Mouse (Mus musculus) midbrain, embryonic 11.5 days (tissue): Measurements from ENCODE around the gene Mex3d. TPM values are rescaled to one million over a fixed set of nuclear protein-coding genes. Genes with fewer than 3 reads are reported as not detected.

Experiments
- ATAC-seq: fragments of 200-750 bp; cut with Nextera tagmentation; 2 replicates; pipeline ENCODE4 v1.8.0; 2017; ENCODE audit warnings: moderate TSS enrichment, moderate library complexity; ENCODE audit not compliant: low FRiP score
- DNase-seq: peaks from one replicate; pipeline ENCODE4 v3.0.0; 2015; ENCODE audit warnings: low spot score; ENCODE audit errors: missing footprints
- H3K27ac ChIP-seq: fragments of 300-500 bp; sonication (generic); 2 replicates; pipeline ENCODE4 v1.5.1; 2014; ENCODE audit warnings: low read depth, low read length
- H3K27me3 ChIP-seq: fragments of 300-500 bp; sonication (generic); 2 replicates; pipeline ENCODE4 v1.6.1; 2014; ENCODE audit warnings: mild to moderate bottlenecking, low read length, moderate library complexity, mixed read lengths; ENCODE audit not compliant: control insufficient read depth, insufficient read depth
- H3K36me3 ChIP-seq: fragments of 300-500 bp; sonication (generic); 2 replicates; pipeline ENCODE4 v1.6.1; 2014; ENCODE audit warnings: mild to moderate bottlenecking, low read length, moderate library complexity, mixed read lengths; ENCODE audit not compliant: control insufficient read depth, insufficient read depth
- H3K4me1 ChIP-seq: fragments of 300-500 bp; sonication (generic); 2 replicates; pipeline ENCODE4 v1.6.1; 2014; ENCODE audit warnings: low read length; ENCODE audit not compliant: control insufficient read depth, insufficient read depth
- H3K4me2 ChIP-seq: fragments of 300-500 bp; sonication (generic); 2 replicates; pipeline ENCODE4 v1.6.1; 2014; ENCODE audit warnings: mild to moderate bottlenecking, moderate library complexity
- H3K4me3 ChIP-seq: fragments of 300-500 bp; sonication (generic); 2 replicates; pipeline ENCODE4 v1.5.1; 2014; ENCODE audit warnings: low read depth, low read length
- H3K9ac ChIP-seq: fragments of 300-500 bp; sonication (generic); 2 replicates; pipeline ENCODE4 v1.6.1; 2014; ENCODE audit warnings: low read length
- H3K9me3 ChIP-seq: fragments of 300-500 bp; sonication (generic); 2 replicates; pipeline ENCODE4 v1.6.1; 2016; ENCODE audit warnings: low read length; ENCODE audit not compliant: control insufficient read depth
- WGBS: fragments of 180-500 bp; shearing (Covaris S2); extraction: QIAGEN DNeasy Blood & Tissue Kit; methylation state at CpG from one replicate; pipeline ENCODE4 v1.1.7; 2014; 5-methylcytosine and 5-hydroxymethylcytosine counted together
- polyA plus RNA-seq: library from polyadenylated mRNA; unstranded; fragments of >200 nt; fragmentation: Nextera tagmentation; extraction: Ambion mirVana; gene quantifications from 2 replicates; pipeline ENCODE4 v1.2.1, GENCODE M21; 2014

Mex3d gene
- polyA plus RNA-seq, 1 experiment from 2014 or later = 11.8 TPM

DNA sequence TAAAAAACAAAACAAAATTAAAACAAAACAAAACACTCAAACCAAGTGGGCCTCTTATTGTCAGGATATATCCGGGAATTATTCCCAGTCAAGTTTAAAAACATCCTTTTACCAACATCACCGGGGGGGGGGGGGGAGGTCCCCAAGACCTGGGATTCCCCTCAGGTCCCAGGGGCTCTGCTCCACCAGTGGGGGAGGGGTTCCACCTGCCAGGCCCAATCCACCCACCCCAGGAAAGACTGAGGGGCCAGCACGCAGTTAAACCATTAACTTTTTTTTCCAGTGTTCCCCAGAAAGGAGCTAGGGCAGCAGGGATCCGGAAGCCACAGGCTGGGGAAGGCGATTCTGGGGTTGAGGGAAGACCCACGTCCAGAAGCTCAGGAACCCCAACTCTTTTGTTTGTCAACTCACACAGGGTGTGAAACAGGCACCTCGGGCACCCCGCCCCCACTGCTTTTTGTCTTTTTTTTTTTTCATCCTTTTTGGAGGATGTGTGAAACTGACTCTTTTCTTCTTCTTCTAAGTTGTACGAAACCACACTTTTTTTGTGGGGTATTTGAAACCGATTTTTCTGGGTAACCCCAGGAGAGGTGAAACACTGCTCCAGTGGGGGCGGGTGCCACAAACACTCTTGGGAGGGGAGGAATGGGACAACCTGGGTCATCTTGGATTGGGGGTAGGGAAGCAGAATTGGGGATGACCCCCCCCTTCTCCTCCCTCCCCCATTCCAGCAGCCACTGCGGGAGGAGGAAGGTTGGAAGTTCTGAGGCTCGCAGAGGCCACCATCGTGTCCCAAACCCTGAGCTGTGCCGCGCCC lies 44.3 kb upstream of the Mex3d start:
- no peak overlapping the region for H3K27ac ChIP-seq
- peaks cover 35% of the 10 kb centered on the region for H3K36me3 ChIP-seq
- DNase-seq = no peak
- H3K4me1 ChIP-seq = peaks cover 20% of the 10 kb centered on the region
- H3K4me2 ChIP-seq = peak overlapping the region; percentile 92
- H3K27me3 ChIP-seq = no peaks in the 10 kb centered on the region
- 22% methylated on average over 16 of the region's 16 CpGs for WGBS
- no peak for ATAC-seq
- H3K9me3 ChIP-seq = no peaks in the 10 kb centered on the region; the same call in 1 of the 2 replicates
- H3K9ac ChIP-seq = peak overlapping the region; percentile 99
- peak overlapping the region; percentile 100 for H3K4me3 ChIP-seq

GRCm38 (mm10) chr10:80430375-80430980 lies 43.0 kb upstream of the Mex3d start:
- peaks cover 48% of the 10 kb centered on the region for H3K36me3 ChIP-seq
- no peaks in the 10 kb centered on the region; the same call in 1 of the 2 replicates for H3K9me3 ChIP-seq
- H3K4me3 ChIP-seq = no peak overlapping the region
- H3K9ac ChIP-seq = no peak overlapping the region
- 78% methylated on average over 7 of the region's 8 CpGs for WGBS
- ATAC-seq (no peak), DNase-seq (no peak)
- H3K4me2 ChIP-seq = no peak overlapping the region
- H3K4me1 ChIP-seq = peaks cover 20% of the 10 kb centered on the region
- H3K27me3 ChIP-seq = no peaks in the 10 kb centered on the region
- no peak overlapping the region for H3K27ac ChIP-seq

GRCm38 (mm10) chr10:80429800-80430199 lies 42.3 kb upstream of the Mex3d start:
- DNase-seq (no peak), ATAC-seq (no peak)
- Histone ChIP-seq H3K27ac (no peak overlapping the region), H3K9ac (no peak overlapping the region), H3K4me1 (peaks cover 20% of the 10 kb centered on the region), H3K9me3 (peaks cover 4% of the 10 kb centered on the region; the same call in 1 of the 2 replicates), H3K4me2 (no peak overlapping the region), H3K36me3 (peaks cover 55% of the 10 kb centered on the region), H3K4me3 (no peak overlapping the region), H3K27me3 (no peaks in the 10 kb centered on the region)
- 86% methylated on average over 8 of the region's 8 CpGs for WGBS

- Histone ChIP-seq H3K4me3 (no peak overlapping the region), H3K27me3 (no peaks in the 10 kb centered on the region), H3K4me2 (no peak overlapping the region), H3K9me3 (peaks cover 4% of the 10 kb centered on the region; the same call in 1 of the 2 replicates), H3K27ac (no peak overlapping the region), H3K4me1 (no peaks in the 10 kb centered on the region), H3K9ac (no peak overlapping the region), H3K36me3 (peaks cover 64% of the 10 kb centered on the region)
- no peak for DNase-seq
- ATAC-seq = no peak
- WGBS = 96% methylated on average over 3 of the region's 3 CpGs
Measured at GRCm38 (mm10) chr10:80425041-80425440, 37.6 kb upstream of the Mex3d start.

DNA sequence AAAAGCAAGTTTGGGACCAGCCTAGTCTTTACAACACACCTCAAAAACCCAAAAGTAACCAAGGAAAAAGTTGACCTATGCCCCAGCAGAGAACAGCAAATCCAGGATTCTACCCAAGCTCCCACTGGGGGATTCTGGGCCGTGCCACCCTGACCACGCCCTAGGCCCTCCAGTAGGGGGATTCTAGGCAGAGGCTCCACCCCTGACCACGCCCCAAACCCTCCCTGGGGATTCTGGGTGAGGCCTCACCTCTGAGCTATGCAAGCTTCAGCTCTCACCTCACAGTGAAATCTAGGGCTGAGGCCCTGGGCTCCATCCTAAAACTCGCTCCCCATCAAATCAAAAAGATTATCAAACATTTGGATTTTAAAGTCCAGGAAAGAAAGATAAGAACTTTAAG lies 36.1 kb upstream of the Mex3d start:
- H3K4me1 ChIP-seq = no peaks in the 10 kb centered on the region; the same call in 1 of the 2 replicates
- H3K36me3 ChIP-seq = peaks cover 65% of the 10 kb centered on the region
- no peaks in the 10 kb centered on the region for H3K27me3 ChIP-seq
- no peak overlapping the region for H3K27ac ChIP-seq
- WGBS = 62% methylated on average over 4 of the region's 4 CpGs
- H3K9me3 ChIP-seq = peaks cover 4% of the 10 kb centered on the region; the same call in 1 of the 2 replicates
- DNase-seq (no peak), ATAC-seq (peak; percentile 65; the same call in 1 of the 2 replicates)
- H3K4me2 ChIP-seq = no peak overlapping the region
- H3K9ac ChIP-seq = no peak overlapping the region
- no peak overlapping the region for H3K4me3 ChIP-seq

DNA sequence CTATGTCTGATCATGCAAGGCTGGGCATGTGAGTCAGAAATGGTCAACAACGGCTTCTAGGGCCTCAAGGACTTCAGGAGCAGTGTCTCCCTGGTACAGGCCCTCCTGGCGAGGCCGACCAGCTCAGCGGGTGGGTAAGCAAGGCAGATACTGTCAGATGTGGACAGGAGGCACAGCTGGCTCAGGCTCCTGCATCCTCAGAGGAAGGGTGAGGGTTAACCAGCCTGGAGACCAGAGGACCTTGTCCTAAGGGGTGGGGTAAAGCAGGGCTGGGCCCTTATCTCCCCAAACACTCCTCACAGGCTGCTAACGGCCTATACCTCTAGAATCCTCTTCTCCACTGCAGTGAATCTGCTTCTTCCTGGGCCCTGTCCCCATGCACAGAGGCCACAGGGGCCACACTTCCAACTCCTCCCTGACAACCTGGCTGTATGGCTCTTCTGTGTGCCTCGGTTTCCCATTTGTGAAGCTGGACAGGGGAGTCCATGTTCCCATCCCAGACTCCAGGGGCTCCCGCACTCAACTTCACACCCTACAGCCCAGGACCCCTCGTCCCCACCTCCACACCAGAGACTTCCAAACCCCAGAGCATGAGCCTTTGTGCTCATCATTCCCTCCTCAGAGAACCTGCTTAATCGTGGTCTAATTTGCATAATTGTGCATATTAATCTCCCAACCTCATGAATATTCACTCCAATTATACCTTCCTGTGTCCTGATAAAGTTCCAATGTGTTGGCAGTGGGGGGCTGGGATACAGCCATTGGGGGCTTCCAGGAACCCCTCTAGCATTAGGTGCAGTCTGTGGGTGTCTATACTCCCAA lies 34.4 kb upstream of the Mex3d start:
- H3K4me1 ChIP-seq = no peaks in the 10 kb centered on the region; the same call in 1 of the 2 replicates
- H3K4me2 ChIP-seq = no peak overlapping the region
- H3K9me3 ChIP-seq = peaks cover 4% of the 10 kb centered on the region; the same call in 1 of the 2 replicates
- H3K27ac ChIP-seq = no peak overlapping the region
- no peaks in the 10 kb centered on the region for H3K27me3 ChIP-seq
- H3K36me3 ChIP-seq = peaks cover 67% of the 10 kb centered on the region
- ATAC-seq (no peak), DNase-seq (no peak)
- 89% methylated on average over 9 of the region's 9 CpGs for WGBS
- H3K9ac ChIP-seq = no peak overlapping the region
- no peak overlapping the region for H3K4me3 ChIP-seq

- 94% methylated on average over 8 of the region's 8 CpGs for WGBS
- no peaks in the 10 kb centered on the region for H3K27me3 ChIP-seq
- H3K27ac ChIP-seq = no peak overlapping the region
- no peaks in the 10 kb centered on the region; the same call in 1 of the 2 replicates for H3K4me1 ChIP-seq
- no peak for DNase-seq
- no peak overlapping the region for H3K9ac ChIP-seq
- no peak overlapping the region for H3K4me2 ChIP-seq
- no peak overlapping the region for H3K4me3 ChIP-seq
- peaks cover 65% of the 10 kb centered on the region for H3K36me3 ChIP-seq
- ATAC-seq = no peak
- H3K9me3 ChIP-seq = peaks cover 4% of the 10 kb centered on the region; the same call in 1 of the 2 replicates
Measured at GRCm38 (mm10) chr10:80421208-80421607, 33.7 kb upstream of the Mex3d start.

DNA sequence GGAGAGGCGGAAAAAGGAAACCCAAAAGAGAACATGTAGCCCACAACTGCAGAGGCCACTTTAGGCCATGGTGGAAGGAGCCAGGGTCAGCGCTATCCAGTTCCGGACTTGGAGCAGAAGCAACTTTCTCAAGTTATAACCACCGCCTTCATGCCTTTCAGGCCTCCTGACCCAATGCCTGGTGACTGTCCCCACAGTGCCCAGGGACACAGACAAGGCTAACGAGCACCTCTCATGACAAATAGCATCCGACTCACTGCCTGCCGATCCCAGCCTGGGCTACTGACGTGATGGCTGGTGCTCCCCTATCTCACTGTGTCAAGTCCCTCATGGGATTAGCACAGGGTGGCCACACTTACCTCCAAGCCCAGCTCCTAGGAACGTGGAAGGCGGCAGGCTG lies 33.3 kb upstream of the Mex3d start:
- WGBS = 94% methylated on average over 10 of the region's 10 CpGs
- no peak overlapping the region for H3K9ac ChIP-seq

More for the DNA sequence above, 33.3 kb upstream of the Mex3d start:
- H3K9me3 ChIP-seq = peaks cover 4% of the 10 kb centered on the region; the same call in 1 of the 2 replicates
- H3K27me3 ChIP-seq = no peaks in the 10 kb centered on the region
- H3K4me3 ChIP-seq = no peak overlapping the region
- no peak overlapping the region for H3K27ac ChIP-seq
- no peaks in the 10 kb centered on the region; the same call in 1 of the 2 replicates for H3K4me1 ChIP-seq
- H3K36me3 ChIP-seq = peaks cover 65% of the 10 kb centered on the region
- ATAC-seq (no peak), DNase-seq (no peak)
- no peak overlapping the region for H3K4me2 ChIP-seq
